Mouse (Mus musculus): ENCODE measurements around the gene Ccr6. TPM values are rescaled to one million over a fixed set of nuclear protein-coding genes. Genes with fewer than 3 reads are reported as not detected.

Ccr6 gene
- total and polyA plus RNA-seq, 2 experiments, result 0.20 TPM; not detected in 1

DNA sequence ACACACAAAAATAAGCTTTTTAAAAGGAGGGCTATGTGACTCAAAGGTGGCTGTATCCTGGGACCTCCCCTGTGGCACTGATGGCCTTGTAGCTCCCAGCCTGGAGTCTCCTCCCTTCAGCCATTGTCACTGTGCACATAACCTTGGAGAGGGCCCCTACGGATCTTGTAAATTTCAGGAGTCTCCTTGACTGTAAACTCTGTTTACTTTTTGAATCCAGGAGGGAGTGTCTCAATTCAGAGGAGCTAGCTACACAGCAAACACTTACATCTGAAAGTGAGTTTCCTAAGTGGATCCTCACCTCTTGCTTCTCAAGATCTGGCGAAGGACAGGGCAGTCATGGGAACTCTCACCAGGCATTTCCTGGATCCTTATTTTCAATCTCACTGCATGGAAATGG, 8.3 kb downstream of the Ccr6 start:
- no peak overlapping the region for H3K9ac ChIP-seq (ENCODE audit: low read depth, low read length)
- no peak overlapping the region for H3K27ac ChIP-seq (replicated peaks; ENCODE audit: insufficient read depth, low read depth, low read length)
- H3K36me3 ChIP-seq (ENCODE audit: control insufficient read depth, insufficient read depth, low read length), result no peaks in the 10 kb centered on the region
- 79% methylated on average over 2 of the region's 2 CpGs for WGBS
- TF ChIP-seq CTCF (IDR thresholded peaks at IDR 0.05; ENCODE audit: low read depth, low read length), result no peak
- TF ChIP-seq POLR2A (IDR thresholded peaks at IDR 0.05; ENCODE audit: extremely low read depth, insufficient read depth, low read length), result no peak
- no peak overlapping the region for H3K4me3 ChIP-seq (ENCODE audit: insufficient read depth, low read depth, low read length)
- no peaks in the 10 kb centered on the region for H3K79me2 ChIP-seq (ENCODE audit: control insufficient read depth, insufficient read depth, low read length)
- H3K27me3 ChIP-seq (ENCODE audit: control insufficient read depth, insufficient read depth, low read length), result no peaks in the 10 kb centered on the region
- DNase-seq (ENCODE audit: extremely low read depth, low read depth, low spot score), result no peak
- H3K4me1 ChIP-seq (ENCODE audit: control insufficient read depth, insufficient read depth, low read length), result no peaks in the 10 kb centered on the region

DNA sequence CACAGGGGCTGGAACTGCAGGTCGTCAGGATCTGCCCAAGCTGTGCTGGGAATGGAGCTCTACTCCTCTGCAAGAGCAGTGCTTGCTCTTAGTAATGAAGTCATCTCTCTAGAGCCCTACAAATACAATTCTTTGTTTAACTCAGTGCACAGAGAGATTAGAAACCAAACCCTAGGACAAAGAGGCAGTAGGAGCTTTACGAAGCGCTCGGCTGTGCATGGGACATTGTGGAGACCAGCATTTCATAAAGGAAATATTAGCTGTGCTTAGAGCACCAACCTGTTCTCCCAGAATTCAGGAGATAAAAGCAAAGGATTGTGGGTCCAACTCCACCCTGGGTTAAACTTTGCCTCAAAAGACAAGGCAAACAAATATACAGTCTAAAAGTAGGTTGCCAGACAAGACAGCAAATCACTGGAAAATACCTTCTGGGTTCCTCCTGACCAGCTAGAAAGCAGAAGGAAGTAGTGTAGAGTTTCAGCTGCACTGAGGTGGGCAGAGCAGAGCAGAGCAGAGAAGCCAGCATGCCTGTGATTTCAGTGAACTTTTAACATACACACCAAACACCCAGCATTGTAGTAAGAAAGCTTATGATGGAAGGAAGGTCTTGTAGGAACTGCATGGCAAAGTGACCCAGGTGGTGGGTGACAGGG, 10.4 kb downstream of the Ccr6 start:
- Histone ChIP-seq H3K4me1 (ENCODE audit: control insufficient read depth, insufficient read depth, low read length) (no peaks in the 10 kb centered on the region), H3K79me2 (ENCODE audit: control insufficient read depth, insufficient read depth, low read length) (no peaks in the 10 kb centered on the region), H3K9ac (ENCODE audit: low read depth, low read length) (no peak overlapping the region), H3K4me3 (ENCODE audit: insufficient read depth, low read depth, low read length) (no peak overlapping the region), H3K27me3 (ENCODE audit: control insufficient read depth, insufficient read depth, low read length) (no peaks in the 10 kb centered on the region), H3K27ac (replicated peaks; ENCODE audit: insufficient read depth, low read depth, low read length) (no peak overlapping the region), H3K36me3 (ENCODE audit: control insufficient read depth, insufficient read depth, low read length) (no peaks in the 10 kb centered on the region)
- TF ChIP-seq CTCF (IDR thresholded peaks at IDR 0.05; ENCODE audit: low read depth, low read length), result no peak
- no peak for TF ChIP-seq POLR2A (IDR thresholded peaks at IDR 0.05; ENCODE audit: extremely low read depth, insufficient read depth, low read length)
- 80% methylated on average over 4 of the region's 4 CpGs for WGBS
- no peak for DNase-seq (ENCODE audit: extremely low read depth, low read depth, low spot score)

DNA sequence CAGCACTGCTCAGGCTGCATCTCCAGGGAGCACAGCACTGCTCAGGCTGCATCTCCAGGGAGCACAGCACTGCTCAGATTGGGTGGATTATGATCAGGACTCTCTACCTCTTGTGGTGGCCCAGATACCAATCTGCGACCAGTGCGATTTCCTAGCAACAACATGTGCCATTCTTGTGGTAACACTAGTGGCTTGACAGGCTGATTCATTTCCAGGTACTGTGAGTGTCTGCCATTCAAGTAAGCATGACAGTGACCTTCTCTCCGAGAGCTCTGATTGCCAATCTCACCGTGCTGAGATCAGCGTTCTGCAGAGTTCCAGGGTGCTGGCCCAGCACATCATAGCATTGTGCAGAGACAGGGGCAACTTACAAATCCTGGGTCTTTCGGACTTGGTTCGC, 15.9 kb downstream of the Ccr6 start:
- no peak for DNase-seq (ENCODE audit: extremely low read depth, low read depth, low spot score)
- Histone ChIP-seq H3K4me1 (ENCODE audit: control insufficient read depth, insufficient read depth, low read length) (no peaks in the 10 kb centered on the region), H3K27me3 (ENCODE audit: control insufficient read depth, insufficient read depth, low read length) (no peaks in the 10 kb centered on the region), H3K4me3 (ENCODE audit: insufficient read depth, low read depth, low read length) (no peak overlapping the region), H3K79me2 (ENCODE audit: control insufficient read depth, insufficient read depth, low read length) (no peaks in the 10 kb centered on the region), H3K27ac (replicated peaks; ENCODE audit: insufficient read depth, low read depth, low read length) (no peak overlapping the region), H3K9ac (ENCODE audit: low read depth, low read length) (no peak overlapping the region), H3K36me3 (ENCODE audit: control insufficient read depth, insufficient read depth, low read length) (no peaks in the 10 kb centered on the region)
- WGBS, result 86% methylated on average over 7 of the region's 7 CpGs
- TF ChIP-seq CTCF (IDR thresholded peaks at IDR 0.05; ENCODE audit: low read depth, low read length) (no peak), POLR2A (IDR thresholded peaks at IDR 0.05; ENCODE audit: extremely low read depth, insufficient read depth, low read length) (no peak)

DNA sequence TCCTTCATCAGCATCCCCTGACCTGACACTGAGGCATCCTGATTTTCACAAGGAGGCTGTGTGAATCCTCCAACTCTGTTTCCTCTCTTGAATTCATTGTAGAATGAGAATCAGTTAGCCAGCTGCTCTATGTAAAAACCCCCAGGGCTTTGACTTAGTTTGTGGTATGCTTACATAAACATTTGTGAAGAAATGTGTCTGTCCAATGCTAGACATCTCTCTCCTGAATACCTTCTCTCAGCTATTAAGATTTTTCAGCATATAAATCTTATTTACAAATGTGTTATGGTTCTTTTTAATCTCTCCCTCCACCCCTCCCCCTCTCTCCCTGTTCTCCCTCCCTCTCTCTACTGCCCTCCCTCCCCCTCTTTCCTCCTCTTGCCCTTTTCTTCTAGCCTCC, 18.4 kb downstream of the Ccr6 start:
- no peaks in the 10 kb centered on the region for H3K79me2 ChIP-seq (ENCODE audit: control insufficient read depth, insufficient read depth, low read length)
- H3K27ac ChIP-seq (replicated peaks; ENCODE audit: insufficient read depth, low read depth, low read length), result no peak overlapping the region
- no peaks in the 10 kb centered on the region for H3K4me1 ChIP-seq (ENCODE audit: control insufficient read depth, insufficient read depth, low read length)
- no peak overlapping the region for H3K4me3 ChIP-seq (ENCODE audit: insufficient read depth, low read depth, low read length)
- H3K36me3 ChIP-seq (ENCODE audit: control insufficient read depth, insufficient read depth, low read length), result no peaks in the 10 kb centered on the region
- H3K27me3 ChIP-seq (ENCODE audit: control insufficient read depth, insufficient read depth, low read length), result no peaks in the 10 kb centered on the region
- no peak for TF ChIP-seq POLR2A (IDR thresholded peaks at IDR 0.05; ENCODE audit: extremely low read depth, insufficient read depth, low read length)
- no peak for DNase-seq (ENCODE audit: extremely low read depth, low read depth, low spot score)
- no peak overlapping the region for H3K9ac ChIP-seq (ENCODE audit: low read depth, low read length)

DNA sequence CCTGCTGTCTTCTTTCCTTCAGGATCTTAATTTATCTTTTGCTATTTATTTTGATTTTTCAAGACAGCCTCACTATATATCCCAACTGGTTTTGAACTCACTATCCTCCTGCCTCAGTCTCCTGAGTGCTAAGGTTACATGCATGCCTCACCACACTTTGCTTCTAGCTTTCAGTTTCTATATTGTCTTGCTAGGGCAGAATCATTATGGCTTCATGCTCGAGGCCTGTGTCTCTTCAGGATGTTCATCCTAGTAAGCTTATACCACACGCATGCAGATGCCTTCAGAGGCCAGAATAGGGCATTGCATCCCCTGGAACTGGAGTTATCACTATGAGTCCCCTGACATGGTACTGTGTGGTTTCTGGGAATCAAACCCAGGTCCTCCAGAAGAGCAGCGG, 19.1 kb downstream of the Ccr6 start:
- H3K27me3 ChIP-seq (ENCODE audit: control insufficient read depth, insufficient read depth, low read length), result no peaks in the 10 kb centered on the region
- H3K4me3 ChIP-seq (ENCODE audit: insufficient read depth, low read depth, low read length), result no peak overlapping the region
- no peak overlapping the region for H3K9ac ChIP-seq (ENCODE audit: low read depth, low read length)
- no peaks in the 10 kb centered on the region for H3K79me2 ChIP-seq (ENCODE audit: control insufficient read depth, insufficient read depth, low read length)
- H3K27ac ChIP-seq (replicated peaks; ENCODE audit: insufficient read depth, low read depth, low read length), result no peak overlapping the region
- H3K36me3 ChIP-seq (ENCODE audit: control insufficient read depth, insufficient read depth, low read length), result no peaks in the 10 kb centered on the region
- DNase-seq (ENCODE audit: extremely low read depth, low read depth, low spot score), result no peak
- 70% methylated on average over 3 of the region's 3 CpGs for WGBS
- no peaks in the 10 kb centered on the region for H3K4me1 ChIP-seq (ENCODE audit: control insufficient read depth, insufficient read depth, low read length)
- no peak for TF ChIP-seq CTCF (IDR thresholded peaks at IDR 0.05; ENCODE audit: low read depth, low read length)
- no peak for TF ChIP-seq POLR2A (IDR thresholded peaks at IDR 0.05; ENCODE audit: extremely low read depth, insufficient read depth, low read length)

DNA sequence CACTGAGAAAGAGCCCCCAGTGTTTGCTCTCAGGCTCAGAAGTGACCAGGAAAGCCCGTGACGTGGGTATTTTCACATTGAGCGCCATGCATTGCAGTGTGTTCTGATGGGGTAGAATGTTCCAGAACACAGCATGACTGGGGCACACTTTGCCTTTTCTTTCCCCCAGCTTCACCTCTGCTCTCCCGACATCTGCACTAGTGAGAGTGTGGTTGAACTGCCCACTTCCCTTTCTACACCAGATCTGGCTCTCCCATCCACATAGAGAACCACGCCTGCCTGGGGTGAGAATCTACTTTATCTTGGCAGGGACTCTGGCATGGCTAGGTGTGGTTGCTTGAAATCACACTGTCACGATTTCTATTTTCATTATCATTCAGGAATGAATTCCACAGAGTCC, 19.7 kb downstream of the Ccr6 start:
- TF ChIP-seq POLR2A (IDR thresholded peaks at IDR 0.05; ENCODE audit: extremely low read depth, insufficient read depth, low read length) (no peak), CTCF (IDR thresholded peaks at IDR 0.05; ENCODE audit: low read depth, low read length) (no peak)
- Histone ChIP-seq H3K27ac (replicated peaks; ENCODE audit: insufficient read depth, low read depth, low read length) (no peak overlapping the region), H3K9ac (ENCODE audit: low read depth, low read length) (no peak overlapping the region), H3K4me1 (ENCODE audit: control insufficient read depth, insufficient read depth, low read length) (no peaks in the 10 kb centered on the region), H3K4me3 (ENCODE audit: insufficient read depth, low read depth, low read length) (no peak overlapping the region), H3K36me3 (ENCODE audit: control insufficient read depth, insufficient read depth, low read length) (no peaks in the 10 kb centered on the region), H3K27me3 (ENCODE audit: control insufficient read depth, insufficient read depth, low read length) (0 out of 2 replicates have a peak, but pooled peaks cover under 1% of the 10 kb centered on the region), H3K79me2 (ENCODE audit: control insufficient read depth, insufficient read depth, low read length) (no peaks in the 10 kb centered on the region)
- WGBS, result 77% methylated on average over 6 of the region's 6 CpGs
- DNase-seq (ENCODE audit: extremely low read depth, low read depth, low spot score), result no peak
